Mouse (Mus musculus): ENCODE results near the gene Gns.

The Gns gene

GRCm38 (mm10) chr10:121403104-121403503 is 38.2 kb downstream of the Gns start:
- DNase-seq (ENCODE audit: low spot score in 2 of 2), result no peak

GRCm38 (mm10) chr10:121403946-121404345 is 39.1 kb downstream of the Gns start:
- no peak for DNase-seq (ENCODE audit: low spot score in 2 of 2)

GRCm38 (mm10) chr10:121409717-121410116 is 44.8 kb downstream of the Gns start:
- DNase-seq (ENCODE audit: low spot score in 2 of 2), result no peak

GRCm38 (mm10) chr10:121411721-121412455 is 47.0 kb downstream of the Gns start:
- DNase-seq (ENCODE audit: low spot score in 2 of 2), result no peak

- DNase-seq (ENCODE audit: low spot score in 2 of 2), result peak; percentile 25 to 56
Measured at GRCm38 (mm10) chr10:121412824-121413223, 47.9 kb downstream of the Gns start.

- no peak for DNase-seq (ENCODE audit: low spot score in 2 of 2)
Measured at GRCm38 (mm10) chr10:121414127-121414526, 49.2 kb downstream of the Gns start.

GRCm38 (mm10) chr10:121418835-121419234 is 53.9 kb downstream of the Gns start:
- no peak for DNase-seq (ENCODE audit: low spot score in 2 of 2)

GRCm38 (mm10) chr10:121419640-121420470 is 55.0 kb downstream of the Gns start:
- peak in 1 of 2 experiments; percentile 43 for DNase-seq (ENCODE audit: low spot score in 2 of 2)

- no peak for DNase-seq (ENCODE audit: low spot score in 2 of 2)
Measured at GRCm38 (mm10) chr10:121421023-121421422, 56.1 kb downstream of the Gns start.

GRCm38 (mm10) chr10:121421657-121422290 is 56.9 kb downstream of the Gns start:
- no peak for DNase-seq (ENCODE audit: low spot score in 2 of 2)

- no peak for DNase-seq (ENCODE audit: low spot score in 2 of 2)
Measured at GRCm38 (mm10) chr10:121422294-121422693, 57.4 kb downstream of the Gns start.

- DNase-seq (ENCODE audit: low spot score in 2 of 2), result no peak
Measured at GRCm38 (mm10) chr10:121423541-121424349, 58.9 kb downstream of the Gns start.

GRCm38 (mm10) chr10:121424455-121424854 is 59.6 kb downstream of the Gns start:
- no peak for DNase-seq (ENCODE audit: low spot score in 2 of 2)

GRCm38 (mm10) chr10:121425079-121425478 is 60.2 kb downstream of the Gns start:
- DNase-seq (ENCODE audit: low spot score in 2 of 2), result no peak

- DNase-seq (ENCODE audit: low spot score in 2 of 2), result peak in 1 of 2 experiments; percentile 41
Measured at GRCm38 (mm10) chr10:121425506-121426025, 60.7 kb downstream of the Gns start.

GRCm38 (mm10) chr10:121426458-121427070 is 61.7 kb downstream of the Gns start:
- peak in 1 of 2 experiments; percentile 31 for DNase-seq (ENCODE audit: low spot score in 2 of 2)

GRCm38 (mm10) chr10:121427136-121427535 is 62.2 kb downstream of the Gns start:
- DNase-seq (ENCODE audit: low spot score in 2 of 2), result no peak

GRCm38 (mm10) chr10:121428011-121428711 is 63.3 kb downstream of the Gns start:
- peak in 1 of 2 experiments; percentile 48 for DNase-seq (ENCODE audit: low spot score in 2 of 2)

GRCm38 (mm10) chr10:121429089-121429488 is 64.2 kb downstream of the Gns start:
- peak; percentile 60 to 76 for DNase-seq (ENCODE audit: low spot score in 2 of 2)

GRCm38 (mm10) chr10:121429581-121429980 is 64.7 kb downstream of the Gns start:
- no peak for DNase-seq (ENCODE audit: low spot score in 2 of 2)

Data from heart, adult 9 months (tissue).